ENCODE assay signal across 12 mouse cellular contexts in the genomic region with DNA sequence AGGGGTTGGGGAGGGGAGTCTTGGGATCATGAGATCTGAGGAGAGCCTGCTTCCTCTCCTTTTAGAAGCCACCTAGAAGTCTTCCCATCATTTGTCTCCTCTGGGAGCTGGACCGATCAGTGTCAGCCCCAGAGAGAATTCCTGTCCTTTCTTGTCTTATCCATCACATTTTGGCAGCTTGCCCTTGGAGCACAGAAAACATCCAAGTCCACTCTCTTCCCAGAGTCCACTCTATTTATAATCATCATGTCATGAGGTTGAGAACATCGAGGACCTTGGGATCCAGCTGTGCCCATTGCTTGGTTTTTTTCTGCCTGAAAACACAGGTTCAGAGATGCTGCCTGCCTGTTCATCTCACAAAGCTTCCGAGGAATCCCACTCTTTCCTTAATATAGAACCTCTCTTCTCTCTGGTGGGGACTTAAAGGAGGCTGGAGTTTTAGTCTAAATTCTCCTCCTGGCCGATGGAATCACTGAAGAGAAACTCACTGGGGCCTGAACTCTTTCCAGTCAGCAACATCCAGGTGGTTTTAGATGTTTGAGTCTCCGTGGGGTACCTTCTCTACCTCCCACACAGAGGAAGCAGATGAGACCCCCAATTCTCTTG.
A peak's percentile ranks its signal among the peaks of the same experiment; 100 is the strongest.
DNase-seq lines count a peak whose midpoint lies in the region; ATAC-seq lines count a peak whose summit lies in the region.
"Had no signal": no experiment of that assay in that cellular context is flagged by ENCODE, and none has a peak within 500 bp of the region (broad histone marks: within the 10 kb centered on the region; RNA-seq: fewer than 3 reads in every experiment).

No protein-coding gene starts in this region.

- H3K4me1 ChIP-seq in kidney, embryonic 16.5 days (ENCODE audit: insufficient read depth, low read length) = peaks cover 7% of the 10 kb centered on the region; the same call in 1 of the 2 replicates

- no peaks in the 10 kb centered on the region for H3K27me3 ChIP-seq in kidney, embryonic 16.5 days (ENCODE audit: insufficient read depth, low read length)
- H3K27me3 ChIP-seq: hindbrain, embryonic 15.5 days had no signal

- H3K9me3 ChIP-seq in kidney, embryonic 16.5 days (ENCODE audit: low read length) = no peaks in the 10 kb centered on the region
- H3K9me3 ChIP-seq: embryonic facial prominence, embryonic 10.5 days; hindbrain, embryonic 15.5 days; liver, embryonic 12.5 days had no signal

- no peak overlapping the region for H3K27ac ChIP-seq in kidney, embryonic 16.5 days (ENCODE audit: low read length)
- H3K27ac ChIP-seq: embryonic facial prominence, embryonic 10.5 days; hindbrain, embryonic 15.5 days; liver, embryonic 12.5 days had no signal

- 69% methylated on average over 5 of the region's 5 CpGs for WGBS in kidney, embryonic 16.5 days

- H3K4me3 ChIP-seq in kidney, embryonic 16.5 days (ENCODE audit: low read length) = no peak overlapping the region
- H3K4me3 ChIP-seq: embryonic facial prominence, embryonic 10.5 days; hindbrain, embryonic 15.5 days; liver, embryonic 12.5 days had no signal

- H3K9ac ChIP-seq in kidney, embryonic 16.5 days (replicated peaks; ENCODE audit: low read length) = no peak overlapping the region
- H3K9ac ChIP-seq: hindbrain, embryonic 15.5 days; liver, embryonic 12.5 days had no signal

- no peaks in the 10 kb centered on the region for H3K36me3 ChIP-seq in kidney, embryonic 16.5 days (ENCODE audit: insufficient read depth, low read length)
- H3K36me3 ChIP-seq: embryonic facial prominence, embryonic 10.5 days; hindbrain, embryonic 15.5 days; liver, embryonic 12.5 days had no signal

- intact Hi-C loops in heart, postnatal 10 days (cut with DNase I) = no loop called here

- peak; percentile 47 for DNase-seq in adrenal gland, adult 2 months
- no peak for DNase-seq in adrenal gland, postnatal 10 days
- DNase-seq in kidney, adult 9 months = peak; percentile 30
- DNase-seq in Muller cell, postnatal 12 days (ENCODE audit: inconsistent ontology term) = peak; percentile 25
- peak; percentile 56 to 68 for DNase-seq in heart, postnatal 10 days
- DNase-seq in MN1 (ENCODE audit: low spot score) = no peak
- no peak for DNase-seq in right cerebral cortex, adult 18-20 months
- DNase-seq: right cerebral cortex, postnatal 25 days had no signal

- no peak overlapping the region for H3K4me2 ChIP-seq in kidney, embryonic 16.5 days (replicated peaks; ENCODE audit: low read depth, low read length)
- H3K4me2 ChIP-seq: hindbrain, embryonic 15.5 days; liver, embryonic 12.5 days had no signal

- no peak for ATAC-seq in kidney, embryonic 16.5 days (ENCODE audit: low FRiP score, low TSS enrichment)
- ATAC-seq: liver, embryonic 12.5 days had no signal

Comparison
In these comparisons a context has a peak if more than half of its experiments do, and no peak if none do; other contexts are left out.
1. DNase-seq: peak in adrenal gland, adult 2 months (single experiment), kidney, adult 9 months (single experiment), Muller cell, postnatal 12 days (single experiment) and heart, postnatal 10 days (2 of 2); none in adrenal gland, postnatal 10 days (single experiment), MN1 (single experiment) and right cerebral cortex, adult 18-20 months (single experiment).